15 mouse cellular contexts compared by ENCODE assay signal in genomic region chr2:129597581-129597980, GRCm38 (mm10).
"Had no signal": no experiment of that assay in that cellular context is flagged by ENCODE, and none has a peak within 500 bp of the region (broad histone marks: within the 10 kb centered on the region; RNA-seq: fewer than 3 reads in every experiment).

No protein-coding gene starts in this region.

- H3K4me3 ChIP-seq: kidney, embryonic 15.5 days; limb, embryonic 13.5 days; liver, embryonic 15.5 days; neural tube, embryonic 12.5 days had no signal

- H3K36me3 ChIP-seq: kidney, embryonic 15.5 days; limb, embryonic 13.5 days; liver, embryonic 15.5 days; neural tube, embryonic 12.5 days had no signal

- H3K27ac ChIP-seq: kidney, embryonic 15.5 days; limb, embryonic 13.5 days; liver, embryonic 15.5 days; neural tube, embryonic 12.5 days; stomach, postnatal 0 days had no signal

- H3K9ac ChIP-seq: kidney, embryonic 15.5 days; limb, embryonic 13.5 days; liver, embryonic 15.5 days; lung, embryonic 14.5 days; neural tube, embryonic 12.5 days had no signal

- H3K9me3 ChIP-seq: kidney, embryonic 15.5 days; limb, embryonic 13.5 days; liver, embryonic 15.5 days; neural tube, embryonic 12.5 days had no signal

- DNase-seq: kidney, adult 2 months; kidney, postnatal 14 days; layer of hippocampus, postnatal 36 days; left cerebral cortex, postnatal 4 days; lung, embryonic 14.5 days; lung, postnatal 10 days; lung, postnatal 4 days; midbrain, embryonic 14.5 days; thymus, postnatal 4 days had no signal

- H3K4me2 ChIP-seq: kidney, embryonic 15.5 days; limb, embryonic 13.5 days; liver, embryonic 11.5 days; liver, embryonic 15.5 days; lung, embryonic 14.5 days; neural tube, embryonic 12.5 days had no signal

- H3K27me3 ChIP-seq: kidney, embryonic 15.5 days; neural tube, embryonic 12.5 days had no signal
